Mouse (Mus musculus) spleen, adult 2 months (tissue): ENCODE results near the gene Zfp869.

Source experiments
- CTCF ChIP-seq: fragments of 200-500 bp; IDR thresholded peaks from 2 replicates; pipeline ENCODE4 v1.5.1; 2011; ENCODE audit warnings: mild to moderate bottlenecking, inconsistent platforms; ENCODE audit not compliant: insufficient read depth, insufficient read length, insufficient replicate concordance; ENCODE audit errors: extremely low read depth
- POLR2A ChIP-seq: fragments of 200-500 bp; IDR thresholded peaks from 2 replicates; pipeline ENCODE4 v1.6.1; 2011; ENCODE audit warnings: low read depth, low read length, inconsistent platforms

DNA sequence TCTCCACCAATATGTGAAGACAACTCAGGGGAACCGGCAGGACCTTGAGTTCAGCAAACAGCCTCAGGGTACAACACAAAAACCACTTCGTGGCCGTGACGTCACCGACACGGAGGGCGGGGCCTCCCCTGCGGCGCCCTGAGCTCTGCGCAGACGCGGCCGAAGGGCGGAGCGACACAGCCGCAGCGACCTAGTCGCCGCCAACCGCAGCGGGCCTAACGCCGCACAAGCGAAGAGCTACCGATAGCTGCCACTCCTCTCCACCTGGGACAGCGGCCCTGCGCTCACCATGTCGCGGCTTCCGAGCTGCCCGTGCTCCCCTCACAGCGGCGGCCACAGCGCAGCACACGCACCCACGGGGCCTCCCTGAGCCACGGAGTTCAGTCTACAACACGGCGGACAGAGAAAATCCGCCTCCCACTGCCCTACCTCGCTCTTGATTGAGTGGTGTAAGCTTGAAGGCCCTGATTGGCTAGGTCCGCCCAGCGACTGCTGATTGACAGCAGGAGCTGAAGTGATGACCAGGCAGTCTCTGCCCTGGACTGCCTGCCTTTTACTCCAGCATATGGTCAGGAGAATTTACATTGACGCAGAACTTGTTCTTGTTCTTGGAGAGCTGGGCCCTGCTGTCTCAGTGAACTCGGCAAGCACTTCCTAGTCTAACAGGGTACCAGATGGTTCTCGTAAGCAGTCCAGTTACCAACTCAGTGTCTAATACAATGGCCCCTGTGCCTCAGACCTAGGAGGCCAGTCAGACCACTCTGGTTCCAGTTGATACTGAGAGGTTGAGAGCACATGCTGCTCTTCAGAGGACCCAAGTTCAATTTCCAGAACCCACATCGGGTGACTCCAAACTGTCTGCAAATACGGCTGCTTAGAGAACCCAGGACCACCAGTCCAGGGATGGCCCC is 39.3 kb upstream of the Zfp869 start, which contains the start of gene Zfp963:
- TF ChIP-seq CTCF (no peak), POLR2A (peak; percentile 92)
